Mouse (Mus musculus) right cerebral cortex, adult 18-20 months (tissue): ENCODE results near the gene Rbms3.

Experiments
- DNase-seq: peaks from one replicate; pipeline ENCODE4 v3.0.0; 2022; ENCODE audit warnings: mixed read lengths

Rbms3 gene

GRCm38 (mm10) chr9:116592486-116592885, 1037.2 kb downstream of the Rbms3 start:
- DNase-seq = no peak

- DNase-seq = peak; percentile 33
Measured at GRCm38 (mm10) chr9:116591071-116591470, 1038.6 kb downstream of the Rbms3 start.

GRCm38 (mm10) chr9:116569680-116570079, 1060.0 kb downstream of the Rbms3 start:
- no peak for DNase-seq

DNA sequence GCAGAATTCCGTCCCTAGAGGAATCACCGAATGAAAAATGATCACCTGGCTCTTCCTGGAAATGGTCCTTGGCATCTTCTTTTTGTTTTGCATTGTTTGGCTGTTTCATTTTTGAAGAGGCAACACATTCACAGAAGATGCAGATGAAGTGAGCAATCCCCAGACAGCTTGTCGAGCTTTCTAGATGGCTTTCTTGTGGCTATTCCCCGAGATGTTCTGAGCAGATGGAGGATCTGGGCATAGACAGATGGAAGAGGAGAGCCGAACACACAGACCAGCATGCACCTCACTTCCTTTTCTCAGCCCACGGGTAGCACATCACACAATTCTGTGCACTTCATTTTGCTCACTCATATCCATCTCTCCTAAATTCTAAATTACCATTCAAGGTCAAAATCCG, 1063.0 kb downstream of the Rbms3 start:
- peak; percentile 22 for DNase-seq

DNA sequence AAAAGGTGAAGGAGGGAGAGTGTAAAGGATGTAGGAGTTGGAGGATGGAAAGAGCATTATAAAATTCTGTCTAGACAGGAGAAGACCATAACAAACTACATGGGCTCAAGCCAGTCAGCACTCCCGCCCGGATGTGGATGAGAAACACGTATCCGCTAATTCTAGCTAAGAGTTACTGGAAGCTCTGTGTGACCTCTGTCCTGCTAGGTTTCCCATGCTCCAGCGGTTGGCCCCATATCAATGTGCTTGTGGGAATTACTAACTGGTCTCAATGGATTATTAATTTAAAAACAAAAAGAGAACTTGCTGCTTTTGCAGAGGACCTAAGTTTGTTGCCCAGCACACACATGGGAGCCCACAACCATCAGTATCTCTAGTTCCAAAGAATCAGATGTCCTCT, 1071.9 kb downstream of the Rbms3 start:
- no peak for DNase-seq

DNA sequence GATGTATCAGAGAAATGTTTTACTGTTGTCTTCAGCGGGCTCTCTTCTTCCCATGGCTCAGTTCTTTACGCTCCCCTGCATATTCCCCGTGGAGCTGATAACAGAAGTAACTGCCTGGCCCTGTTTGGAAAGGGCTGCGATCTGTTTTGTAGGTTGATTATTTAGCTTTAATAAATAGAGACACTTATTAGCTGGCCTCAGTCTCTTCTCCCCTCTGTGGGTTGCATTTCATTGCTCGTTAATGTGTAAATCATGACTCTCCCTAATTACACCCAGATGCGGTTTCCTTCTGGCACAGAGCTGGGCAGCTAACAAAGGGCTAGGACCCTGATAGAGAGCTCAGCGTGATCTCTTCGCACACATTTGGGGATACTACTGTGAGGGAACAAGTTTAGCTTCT, 1073.1 kb downstream of the Rbms3 start:
- DNase-seq = no peak

- DNase-seq = no peak
Measured at GRCm38 (mm10) chr9:116553181-116553580, 1076.5 kb downstream of the Rbms3 start.

DNA sequence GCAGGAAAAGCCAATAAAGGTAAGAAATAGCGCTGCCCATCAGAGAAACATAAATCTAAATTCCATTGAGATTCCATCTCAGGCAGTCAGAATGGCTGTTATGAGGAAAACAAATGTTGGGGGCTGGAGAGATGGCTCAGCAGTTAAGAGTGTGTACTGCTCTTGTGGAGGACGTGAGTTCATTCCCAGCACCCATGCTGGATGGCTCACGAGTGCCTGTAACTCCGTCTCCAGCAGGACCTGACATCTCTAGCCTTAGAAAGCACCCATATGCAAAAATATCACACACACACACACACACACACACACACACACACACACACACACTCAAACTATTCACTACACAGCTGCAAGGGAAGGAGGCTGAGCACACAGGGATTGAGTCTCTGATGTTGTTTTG, 1083.6 kb downstream of the Rbms3 start:
- no peak for DNase-seq

DNA sequence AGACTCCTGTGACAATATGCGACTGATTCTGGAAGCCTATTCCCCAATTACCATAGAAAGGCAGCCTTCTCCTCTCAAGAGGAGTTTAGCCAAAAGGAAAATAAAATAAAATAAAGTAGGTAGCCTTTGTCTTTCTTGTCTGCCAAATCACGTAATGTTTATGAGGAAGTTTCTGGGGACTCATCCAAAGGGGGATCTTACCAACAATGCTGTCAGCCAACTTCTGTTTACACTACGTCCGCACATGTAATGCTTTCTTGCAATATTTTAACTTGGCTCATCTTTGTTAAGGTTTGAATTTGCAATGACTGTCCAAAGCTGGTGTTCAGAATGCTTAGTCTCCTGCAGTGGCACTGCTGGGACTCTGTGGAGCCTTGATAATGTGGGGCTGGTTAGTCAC, 1086.9 kb downstream of the Rbms3 start:
- no peak for DNase-seq

DNA sequence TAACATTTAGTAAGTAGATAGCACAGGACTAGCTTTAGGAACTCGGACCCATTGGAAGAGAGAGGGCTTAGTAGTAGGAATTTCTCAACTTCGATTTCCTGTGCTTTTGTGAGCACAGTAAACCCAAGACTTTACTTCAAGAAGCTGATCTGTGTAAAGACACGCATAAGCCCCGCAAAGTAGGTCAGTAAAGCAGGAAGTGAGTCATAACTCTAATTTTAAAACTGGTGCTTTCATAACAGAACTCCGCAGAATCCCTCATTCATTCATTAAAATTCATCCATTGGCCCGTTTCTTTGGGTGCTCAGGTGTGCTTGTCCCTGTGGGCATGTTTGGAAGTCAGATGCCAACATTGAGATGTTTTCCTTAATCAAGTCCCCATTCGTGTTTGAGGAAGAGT, 1087.7 kb downstream of the Rbms3 start:
- DNase-seq = peak; percentile 20

- no peak for DNase-seq
Measured at GRCm38 (mm10) chr9:116535709-116536108, 1094.0 kb downstream of the Rbms3 start.

- DNase-seq = no peak
Measured at GRCm38 (mm10) chr9:116533381-116533780, 1096.3 kb downstream of the Rbms3 start.

- no peak for DNase-seq
Measured at GRCm38 (mm10) chr9:116531121-116531520, 1098.6 kb downstream of the Rbms3 start.

GRCm38 (mm10) chr9:116524386-116524785, 1105.3 kb downstream of the Rbms3 start:
- DNase-seq = no peak
